ENCODE assay signal across 8 mouse cellular contexts in the genomic region with DNA sequence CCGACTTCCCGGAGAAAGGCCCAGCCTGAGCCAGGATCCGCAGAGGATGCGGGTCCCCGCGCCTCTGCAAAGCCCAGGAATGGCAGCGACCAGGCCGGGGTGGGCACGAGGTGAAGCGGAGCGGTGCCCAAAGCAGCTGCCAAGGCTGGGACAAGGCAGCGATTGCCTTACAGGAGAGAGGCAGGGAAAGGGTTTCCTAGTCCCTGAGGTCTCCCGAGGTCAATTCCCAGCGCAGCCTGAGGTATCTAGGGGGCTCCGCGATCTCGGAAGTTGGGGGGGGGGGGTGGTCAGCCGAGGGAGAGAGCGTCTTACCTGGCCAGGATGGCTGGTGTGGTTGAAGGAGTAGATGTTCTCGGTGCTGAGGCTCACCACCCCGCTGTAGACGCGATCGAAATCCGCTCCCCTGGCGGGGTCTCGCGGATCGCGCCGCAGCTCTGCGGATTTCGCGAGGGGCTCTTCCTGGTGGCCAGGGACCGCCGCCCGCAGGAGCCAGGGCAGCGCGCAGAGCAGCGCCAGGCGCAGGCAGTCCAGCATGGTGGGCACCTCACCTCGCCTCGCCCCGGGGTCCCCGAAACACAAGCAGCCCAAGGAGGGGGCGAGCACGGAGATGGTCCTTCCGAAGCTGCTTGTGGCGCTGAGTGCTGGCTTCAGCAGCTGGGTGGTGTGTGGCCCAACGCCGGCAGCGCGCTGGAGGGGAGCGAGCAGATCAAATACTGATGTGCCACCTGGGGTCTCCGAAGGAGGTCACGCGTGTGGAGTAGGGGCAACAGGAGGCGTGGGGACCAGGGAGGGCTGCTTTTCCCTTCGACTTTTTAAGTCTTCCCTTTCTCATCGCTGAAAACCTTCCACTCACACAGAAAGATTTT. TPM values are rescaled to one million over a fixed set of nuclear protein-coding genes. Genes with fewer than 3 reads are reported as not detected.
DNase-seq lines count a peak whose midpoint lies in the region; ATAC-seq and TF ChIP-seq lines count a peak whose summit lies in the region.

No protein-coding gene starts in this region.

- peak; percentile 41 for ATAC-seq in granulocyte monocyte progenitor cell, adult 5-6 weeks (replicated peaks; ENCODE audit: poor library complexity, severe bottlenecking)
- no peak; the same call in 1 of the 2 replicates for ATAC-seq in kidney, postnatal 0 days (replicated peaks; ENCODE audit: low FRiP score, low read depth)
- no peak for ATAC-seq in liver, embryonic 16.5 days (ENCODE audit: low read depth)

- DNase-seq in urinary bladder, postnatal 25 days (ENCODE audit: low spot score): peak; percentile 31
- DNase-seq in urinary bladder, postnatal 10 days (ENCODE audit: low spot score): no peak
- DNase-seq in cerebellum, postnatal 10 days: peak; percentile 73 to 74
- DNase-seq in kidney, postnatal 0 days (ENCODE audit: low spot score): peak; percentile 15
- peak; percentile 57 for DNase-seq in retina, embryonic 14.5 days (ENCODE audit: low spot score)
- no peak for DNase-seq in urinary bladder, postnatal 14 days (ENCODE audit: low spot score)

- peak overlapping the region; percentile 100 for H3K4me2 ChIP-seq in kidney, postnatal 0 days (ENCODE audit: low read length)
- H3K4me2 ChIP-seq in liver, embryonic 16.5 days (ENCODE audit: low read depth, low read length): peak overlapping the region; percentile 78

- no peaks in the 10 kb centered on the region for H3K36me3 ChIP-seq in kidney, postnatal 0 days (ENCODE audit: insufficient read depth, low read length)
- H3K36me3 ChIP-seq in liver, embryonic 16.5 days (ENCODE audit: control insufficient read depth, insufficient read depth): no peaks in the 10 kb centered on the region

- 0 out of 2 replicates have a peak, but pooled peaks cover 6% of the 10 kb centered on the region for H3K27me3 ChIP-seq in kidney, postnatal 0 days (ENCODE audit: insufficient read depth, low read length)
- H3K27me3 ChIP-seq in liver, embryonic 16.5 days (ENCODE audit: control insufficient read depth, insufficient read depth, low read depth, low read length): peaks cover 28% of the 10 kb centered on the region

- H3K4me3 ChIP-seq in kidney, postnatal 0 days (replicated peaks; ENCODE audit: low read depth, low read length): peak overlapping the region; percentile 55
- H3K4me3 ChIP-seq in liver, embryonic 16.5 days (ENCODE audit: low read depth, low read length): peak overlapping the region; percentile 54

- WGBS in kidney, postnatal 0 days: 2% methylated on average over 59 of the region's 60 CpGs
- under 1% methylated on average over 60 of the region's 60 CpGs for WGBS in liver, embryonic 16.5 days (ENCODE audit: insufficient replicate concordance)

- H3K9ac ChIP-seq in kidney, postnatal 0 days (ENCODE audit: low read depth, low read length): peak overlapping the region; percentile 62
- H3K9ac ChIP-seq in liver, embryonic 16.5 days (ENCODE audit: low read depth, low read length): peak overlapping the region; percentile 45; the same call in 1 of the 2 replicates

- no peaks in the 10 kb centered on the region for H3K9me3 ChIP-seq in kidney, postnatal 0 days (replicated peaks; ENCODE audit: low read length)
- peaks cover 3% of the 10 kb centered on the region; the same call in 1 of the 2 replicates for H3K9me3 ChIP-seq in liver, embryonic 16.5 days (replicated peaks; ENCODE audit: control insufficient read depth, low read length)

- peaks cover 8% of the 10 kb centered on the region for H3K4me1 ChIP-seq in kidney, postnatal 0 days (replicated peaks; ENCODE audit: insufficient read depth, low read length)
- no peaks in the 10 kb centered on the region for H3K4me1 ChIP-seq in liver, embryonic 16.5 days (ENCODE audit: control insufficient read depth, low read depth, low read length)

- H3K27ac ChIP-seq in kidney, postnatal 0 days: no peak overlapping the region
- no peak overlapping the region for H3K27ac ChIP-seq in liver, embryonic 16.5 days (ENCODE audit: low read length)

- TF ChIP-seq CTCF in kidney, postnatal 0 days (IDR thresholded peaks at IDR 0.05; ENCODE audit: low read depth): no peak

RNA-seq across cellular contexts. Expression of a gene that starts 0.8 kb away (rescaled TPM):
- total RNA-seq in granulocyte monocyte progenitor cell, adult 5-6 weeks (2014; fragmentation: Nextera tagmentation): not detected in 2 replicates
- 0.26 TPM in 1 of 2 replicates, not detected in the other for total RNA-seq in granulocyte monocyte progenitor cell, adult 5-6 weeks (2017)
- polyA plus RNA-seq in kidney, postnatal 0 days (2015; fragmentation: Nextera tagmentation; extraction: Ambion mirVana): 0.92 and 1.4 TPM in 2 replicates
- polyA plus RNA-seq in liver, embryonic 16.5 days (2015; fragmentation: Nextera tagmentation; extraction: Ambion mirVana): 0.02 and 0.05 TPM in 2 replicates

RNA-seq across cellular contexts. Expression of a gene that starts 14.7 kb away (rescaled TPM):
- total RNA-seq in granulocyte monocyte progenitor cell, adult 5-6 weeks (2014; fragmentation: Nextera tagmentation): 23.0 and 37.4 TPM in 2 replicates
- total RNA-seq in granulocyte monocyte progenitor cell, adult 5-6 weeks (2017): 19.8 and 22.3 TPM in 2 replicates
- 17.9 and 18.8 TPM in 2 replicates for polyA plus RNA-seq in kidney, postnatal 0 days (2015; fragmentation: Nextera tagmentation; extraction: Ambion mirVana)
- polyA plus RNA-seq in liver, embryonic 16.5 days (2015; fragmentation: Nextera tagmentation; extraction: Ambion mirVana): 7.5 and 7.7 TPM in 2 replicates

Comparison
In these comparisons a context has a peak if more than half of its experiments do, and no peak if none do; other contexts are left out.
1. DNase-seq: peak in urinary bladder, postnatal 25 days (single experiment), cerebellum, postnatal 10 days (2 of 2), kidney, postnatal 0 days (single experiment) and retina, embryonic 14.5 days (single experiment); none in urinary bladder, postnatal 10 days (single experiment) and urinary bladder, postnatal 14 days (single experiment).